Mouse (Mus musculus) lung, adult 2 months (tissue): ENCODE data around the gene Gm15448.
"Not testable (repeated sequence)": the region's sequence is repeated elsewhere in the genome, so short reads cannot be mapped to it uniquely, and the experiment has no call there.

Experiments used
- CTCF ChIP-seq: fragments of 200-500 bp; IDR thresholded peaks from 2 replicates; pipeline ENCODE4 v1.5.1; 2011; ENCODE audit warnings: mild to moderate bottlenecking, low read length, control low read depth; ENCODE audit not compliant: insufficient read depth
- POLR2A ChIP-seq: fragments of 200-500 bp; IDR thresholded peaks from 2 replicates; pipeline ENCODE4 v1.6.1; 2011; ENCODE audit warnings: low read depth, mild to moderate bottlenecking, control low read depth, low read length, borderline replicate concordance; ENCODE audit errors: extremely low read depth

GRCm38 (mm10) chr7:3799940-3800339, 25.5 kb downstream of the Gm15448 start:
- TF ChIP-seq CTCF, POLR2A: not testable (repeated sequence)
